Mouse (Mus musculus) MEL (cell line): ENCODE results near the gene Bin2.

ENCODE experiments used
- CHD1 ChIP-seq: IDR thresholded peaks from 2 replicates; pipeline ENCODE4 v1.6.1; 2012; ENCODE audit warnings: low read depth, mild to moderate bottlenecking, inconsistent platforms, low read length, improper control_type of control experiment
- CHD2 ChIP-seq: IDR thresholded peaks from 2 replicates; pipeline ENCODE4 v1.6.1; 2011; ENCODE audit warnings: low read length, improper control_type of control experiment
- CTCF ChIP-seq, 3 experiments: IDR thresholded peaks in 2 of 3; conservative IDR thresholded peaks in 1 of 3; 2 replicates each; pipeline ENCODE4 v1.5.1; 2011 to 2012; ENCODE audit warnings: low read length in 3 of 3, low read depth in 2 of 3, mild to moderate bottlenecking in 2 of 3, improper control_type of control experiment in 1 of 3, inconsistent platforms in 1 of 3, mixed read lengths in 1 of 3, moderate library complexity in 1 of 3; ENCODE audit not compliant: control insufficient read depth in 1 of 3, insufficient read depth in 1 of 3, poor library complexity in 1 of 3, severe bottlenecking in 1 of 3
- E2F4 ChIP-seq: IDR thresholded peaks from 2 replicates; pipeline ENCODE4 v1.6.1; 2011; ENCODE audit warnings: low read depth, low read length, improper control_type of control experiment, borderline replicate concordance
- GATA1 ChIP-seq: IDR thresholded peaks from 2 replicates; pipeline ENCODE4 v1.6.1; 2011; ENCODE audit warnings: low read depth, low read length, improper control_type of control experiment
- MAFK ChIP-seq: IDR thresholded peaks from 2 replicates; pipeline ENCODE4 v1.6.1; 2011; ENCODE audit warnings: low read depth, mild to moderate bottlenecking, low read length, improper control_type of control experiment, borderline replicate concordance
- MEF2A ChIP-seq: IDR thresholded peaks from 2 replicates; pipeline ENCODE4 v1.6.1; 2014; ENCODE audit warnings: low read depth, mild to moderate bottlenecking, inconsistent platforms, low read length, improper control_type of control experiment; ENCODE audit not compliant: poor library complexity, insufficient replicate concordance, severe bottlenecking; ENCODE audit errors: extremely low read depth
- POLR2A ChIP-seq, 2 experiments: IDR thresholded peaks; 2 replicates each; pipeline ENCODE4 v1.6.1; 2011 to 2012; ENCODE audit warnings: low read length in 2 of 2, mild to moderate bottlenecking in 2 of 2, control low read depth in 1 of 2, improper control_type of control experiment in 1 of 2, low read depth in 1 of 2, moderate library complexity in 1 of 2; ENCODE audit not compliant: control insufficient read depth in 1 of 2, insufficient read depth in 1 of 2, poor library complexity in 1 of 2
- POLR2AphosphoS2 ChIP-seq: IDR thresholded peaks from 2 replicates; pipeline ENCODE4 v1.6.1; 2011; ENCODE audit warnings: low read length, improper control_type of control experiment
- POLR2AphosphoS5 ChIP-seq: IDR thresholded peaks from 2 replicates; pipeline ENCODE4 v1.6.1; 2012; ENCODE audit warnings: low read depth, borderline replicate concordance, mild to moderate bottlenecking, inconsistent platforms, low read length, moderate library complexity, mixed read lengths
- SIN3A ChIP-seq: IDR thresholded peaks from 2 replicates; pipeline ENCODE4 v1.6.1; 2012; ENCODE audit warnings: low read length, improper control_type of control experiment, inconsistent platforms
- TAL1 ChIP-seq: IDR thresholded peaks from 2 replicates; pipeline ENCODE4 v1.6.1; 2012; ENCODE audit warnings: mild to moderate bottlenecking, inconsistent platforms, low read length, moderate library complexity, mixed read lengths
- ZKSCAN1 ChIP-seq: IDR thresholded peaks from 2 replicates; pipeline ENCODE4 v1.6.1; 2012; ENCODE audit warnings: low read depth, mild to moderate bottlenecking, inconsistent platforms, low read length, improper control_type of control experiment, moderate library complexity
- ZNF384 ChIP-seq: IDR thresholded peaks from 2 replicates; pipeline ENCODE4 v1.6.1; 2012; ENCODE audit warnings: low read depth, mild to moderate bottlenecking, inconsistent platforms, low read length, improper control_type of control experiment

- TF ChIP-seq ZNF384 (no peak), SIN3A (peak; percentile 93), TAL1 (peak; percentile 91), ZKSCAN1 (no peak), MAFK (no peak), POLR2AphosphoS5 (no peak), E2F4 (peak; percentile 92), CTCF (IDR thresholded peaks at IDR 0.05 in 2 of 3, conservative IDR thresholded peaks at IDR 0.05 in 1 of 3; ENCODE audit: control insufficient read depth in 1 of 3, insufficient read depth in 1 of 3, low read depth in 2 of 3, low read length in 3 of 3, poor library complexity in 1 of 3, severe bottlenecking in 1 of 3) (no peak), POLR2A (IDR thresholded peaks at IDR 0.05; ENCODE audit: control insufficient read depth in 1 of 2, insufficient read depth in 1 of 2, low read depth in 1 of 2, low read length in 2 of 2, poor library complexity in 1 of 2) (peak in 1 of 2 experiments; percentile 49; a peak in 1 of 4 replicates), GATA1 (peak; percentile 91), MEF2A (no peak), POLR2AphosphoS2 (0 out of 2 replicates have a peak, but pooled peaks have one; percentile 23), CHD1 (no peak; the same call in 1 of the 2 replicates), CHD2 (no peak)
Observed at GRCm38 (mm10) chr15:100666219-100666696, 3.1 kb downstream of the Bin2 start.
